8 mouse cellular contexts compared by ENCODE assay signal in genomic region chrX:7187455-7188310, GRCm38 (mm10).
DNase-seq lines count a peak whose midpoint lies in the region; ATAC-seq and TF ChIP-seq lines count a peak whose summit lies in the region.

No protein-coding gene starts in this region.

- no peaks in the 10 kb centered on the region for H3K27me3 ChIP-seq in lung, embryonic 14.5 days (ENCODE audit: insufficient read depth, low read length)
- no peaks in the 10 kb centered on the region for H3K27me3 ChIP-seq in forebrain, postnatal 0 days (ENCODE audit: insufficient read depth, low read length)
- no peaks in the 10 kb centered on the region for H3K27me3 ChIP-seq in neural tube, embryonic 15.5 days (replicated peaks)

- peak; percentile 10 for DNase-seq in lung, embryonic 14.5 days
- no peak for DNase-seq in lung, postnatal 14 days
- peak; percentile 30 to 32 for DNase-seq in cerebellum, postnatal 25 days
- DNase-seq in forebrain, postnatal 0 days = peak; percentile 29
- DNase-seq in kidney, postnatal 4 days = peak; percentile 2 to 19
- no peak for DNase-seq in gastrocnemius, postnatal 25 days

- H3K4me2 ChIP-seq in lung, embryonic 14.5 days = peak overlapping the region; percentile 58
- H3K4me2 ChIP-seq in forebrain, postnatal 0 days (ENCODE audit: low read depth) = peak overlapping the region; percentile 48
- peak overlapping the region; percentile 51 for H3K4me2 ChIP-seq in neural tube, embryonic 15.5 days

- no peaks in the 10 kb centered on the region for H3K4me1 ChIP-seq in lung, embryonic 14.5 days (ENCODE audit: insufficient read depth)
- H3K4me1 ChIP-seq in forebrain, postnatal 0 days (ENCODE audit: insufficient read depth) = no peaks in the 10 kb centered on the region
- no peaks in the 10 kb centered on the region for H3K4me1 ChIP-seq in neural tube, embryonic 15.5 days

- H3K27ac ChIP-seq in lung, embryonic 14.5 days (ENCODE audit: low read depth) = peak overlapping the region; percentile 63; the same call in 1 of the 2 replicates
- H3K27ac ChIP-seq in forebrain, postnatal 0 days (ENCODE audit: low read depth, low read length) = peak overlapping the region; percentile 74
- peak overlapping the region; percentile 89 for H3K27ac ChIP-seq in neural tube, embryonic 15.5 days (replicated peaks)

- peak overlapping the region; percentile 53 for H3K9ac ChIP-seq in lung, embryonic 14.5 days
- H3K9ac ChIP-seq in forebrain, postnatal 0 days = peak overlapping the region; percentile 47
- peak overlapping the region; percentile 54 for H3K9ac ChIP-seq in neural tube, embryonic 15.5 days (replicated peaks)

- H3K36me3 ChIP-seq in lung, embryonic 14.5 days (ENCODE audit: insufficient read depth) = no peaks in the 10 kb centered on the region
- H3K36me3 ChIP-seq in forebrain, postnatal 0 days (ENCODE audit: insufficient read depth) = no peaks in the 10 kb centered on the region
- H3K36me3 ChIP-seq in neural tube, embryonic 15.5 days = no peaks in the 10 kb centered on the region

- H3K9me3 ChIP-seq in lung, embryonic 14.5 days (ENCODE audit: low read depth, low read length) = no peaks in the 10 kb centered on the region
- H3K9me3 ChIP-seq in forebrain, postnatal 0 days (ENCODE audit: low read length) = no peaks in the 10 kb centered on the region
- no peaks in the 10 kb centered on the region for H3K9me3 ChIP-seq in neural tube, embryonic 15.5 days (replicated peaks)

- no peak for ATAC-seq in lung, embryonic 14.5 days (ENCODE audit: insufficient read depth)
- peak; percentile 36 for ATAC-seq in forebrain, postnatal 0 days
- ATAC-seq in neural tube, embryonic 15.5 days (ENCODE audit: low FRiP score) = peak; percentile 70
- ATAC-seq in activated CD4-positive, CD25-positive, alpha-beta regulatory T cell, adult 4 months = no peak

- H3K4me3 ChIP-seq in lung, embryonic 14.5 days (ENCODE audit: low read depth, low read length) = peak overlapping the region; percentile 34
- peak overlapping the region; percentile 36 for H3K4me3 ChIP-seq in forebrain, postnatal 0 days (ENCODE audit: low read depth, low read length)
- peak overlapping the region; percentile 46 for H3K4me3 ChIP-seq in neural tube, embryonic 15.5 days (replicated peaks)

- TF ChIP-seq CTCF in lung, embryonic 14.5 days (IDR thresholded peaks at IDR 0.05; ENCODE audit: low read depth) = no peak
- no peak for TF ChIP-seq CTCF in forebrain, postnatal 0 days (IDR thresholded peaks at IDR 0.05; ENCODE audit: low read depth)

- WGBS in lung, embryonic 14.5 days = 26% methylated on average over 10 of the region's 10 CpGs
- WGBS in forebrain, postnatal 0 days = 34% methylated on average over 10 of the region's 10 CpGs
- 33% methylated on average over 10 of the region's 10 CpGs for whole genome bisulfite sequencing in neural tube, embryonic 15.5 days

Comparison
In these comparisons a context has a peak if more than half of its experiments do, and no peak if none do; other contexts are left out.
1. DNase-seq: peak in lung, embryonic 14.5 days (single experiment), cerebellum, postnatal 25 days (2 of 2), forebrain, postnatal 0 days (single experiment) and kidney, postnatal 4 days (2 of 2); none in lung, postnatal 14 days (single experiment) and gastrocnemius, postnatal 25 days (single experiment).
2. ATAC-seq: peak in forebrain, postnatal 0 days (single experiment) and neural tube, embryonic 15.5 days (single experiment); none in lung, embryonic 14.5 days (single experiment) and activated CD4-positive, CD25-positive, alpha-beta regulatory T cell, adult 4 months (single experiment).
3. Peak in every context shown above with its lines, with median percentiles within 50 percentile points of each other: H3K27ac ChIP-seq, H3K4me2 ChIP-seq, H3K4me3 ChIP-seq and H3K9ac ChIP-seq.